Mouse (Mus musculus) bone marrow macrophage, adult 2 months (primary cell): ENCODE data around the gene Crisp4. TPM values are rescaled to one million over a fixed set of nuclear protein-coding genes. Genes with fewer than 3 reads are reported as not detected.

Experiments
- H3K27ac ChIP-seq: 2 replicates; pipeline ENCODE4 v1.5.1; 2012; ENCODE audit warnings: low read depth, low read length; ENCODE audit not compliant: insufficient read depth
- H3K4me1 ChIP-seq: 2 replicates; pipeline ENCODE4 v1.6.1; 2012; ENCODE audit warnings: low read length; ENCODE audit not compliant: control insufficient read depth, insufficient read depth
- H3K4me3 ChIP-seq: 2 replicates; pipeline ENCODE4 v1.5.1; 2012; ENCODE audit warnings: mild to moderate bottlenecking, low read length, moderate library complexity; ENCODE audit not compliant: insufficient read depth
- CTCF ChIP-seq: IDR thresholded peaks from 2 replicates; pipeline ENCODE4 v1.5.1; 2012; ENCODE audit warnings: low read depth, mild to moderate bottlenecking, low read length, moderate library complexity
- POLR2A ChIP-seq: IDR thresholded peaks from 2 replicates; pipeline ENCODE4 v1.6.1; 2012; ENCODE audit warnings: mild to moderate bottlenecking, low read depth, low read length, borderline replicate concordance
- polyA plus RNA-seq: library from polyadenylated mRNA; stranded (reverse); fragments of >200 nt; gene quantifications from 2 replicates; pipeline ENCODE4 v1.2.4, GENCODE M21; 2012; ENCODE audit not compliant: missing spikeins, insufficient read depth, insufficient read length

The Crisp4 gene
- polyA plus RNA-seq, 1 experiment: not detected

- TF ChIP-seq CTCF: no peak
- no peak for TF ChIP-seq POLR2A
- Histone ChIP-seq H3K4me3 (no peak overlapping the region), H3K27ac (no peak overlapping the region), H3K4me1 (no peaks in the 10 kb centered on the region)
Measured at GRCm38 (mm10) chr1:18106720-18107355, 38.9 kb downstream of the Crisp4 start.

- Histone ChIP-seq H3K27ac (no peak overlapping the region), H3K4me3 (no peak overlapping the region), H3K4me1 (no peaks in the 10 kb centered on the region)
- TF ChIP-seq CTCF: no peak
- TF ChIP-seq POLR2A: no peak
Measured at GRCm38 (mm10) chr1:18105866-18106529, 39.7 kb downstream of the Crisp4 start.

GRCm38 (mm10) chr1:18105029-18105865 is 40.5 kb downstream of the Crisp4 start:
- no peak overlapping the region for H3K27ac ChIP-seq
- TF ChIP-seq CTCF (no peak), POLR2A (no peak)
- no peaks in the 10 kb centered on the region for H3K4me1 ChIP-seq
- no peak overlapping the region for H3K4me3 ChIP-seq

Other genes starting within 250 kb of the Crisp4 start
- gene Defb18, start 91.5 kb upstream of the Crisp4 start, polyA plus RNA-seq: not detected in 2 replicates
- not detected in 2 replicates for gene Defb41, start 119.2 kb upstream of the Crisp4 start, polyA plus RNA-seq